Mouse (Mus musculus) liver, embryonic 14.5 days (tissue): ENCODE data around the gene Ccl24. TPM values are rescaled to one million over a fixed set of nuclear protein-coding genes. Genes with fewer than 3 reads are reported as not detected.
"Not testable (repeated sequence)": the region's sequence is repeated elsewhere in the genome, so short reads cannot be mapped to it uniquely, and the experiment has no call there.

ENCODE experiments used
- ATAC-seq: fragments of 200-750 bp; cut with Nextera tagmentation; 2 replicates; pipeline ENCODE4 v1.8.0; 2017; ENCODE audit warnings: moderate number of reproducible peaks, mild to moderate bottlenecking, moderate library complexity; ENCODE audit not compliant: insufficient read depth
- DNase-seq, 3 experiments: peaks; one replicate each; pipeline ENCODE4 v3.0.0-alpha.2; 2012 to 2013; ENCODE audit warnings: low read depth in 3 of 3, low spot score in 3 of 3
- H3K27ac ChIP-seq: fragments of 300-500 bp; sonication (generic); 2 replicates; pipeline ENCODE4 v1.5.1; 2014; ENCODE audit warnings: moderate library complexity, mild to moderate bottlenecking, control low read depth, inconsistent platforms
- H3K27me3 ChIP-seq: fragments of 300-500 bp; sonication (generic); 2 replicates; pipeline ENCODE4 v1.6.1; 2014; ENCODE audit warnings: mild to moderate bottlenecking, low read length, moderate library complexity; ENCODE audit not compliant: control insufficient read depth, insufficient read depth
- H3K36me3 ChIP-seq: fragments of 300-500 bp; sonication (generic); replicated peaks from 2 replicates; pipeline ENCODE4 v1.6.1; 2014; ENCODE audit warnings: low read depth; ENCODE audit not compliant: control insufficient read depth, insufficient read depth
- H3K4me1 ChIP-seq, 2 experiments: fragments of 200-500 bp in 1 of 2; fragments of 300-500 bp in 1 of 2; sonication (generic) in 1 of 2; replicated peaks; 2 replicates each; pipeline ENCODE4 v1.6.1; 2012 to 2014; ENCODE audit warnings: antibody characterized with exemption in 1 of 2, inconsistent platforms in 1 of 2, low read length in 1 of 2; ENCODE audit not compliant: control insufficient read depth in 2 of 2, insufficient read depth in 2 of 2
- H3K4me2 ChIP-seq: fragments of 300-500 bp; sonication (generic); 2 replicates; pipeline ENCODE4 v1.6.1; 2014; ENCODE audit warnings: low read depth, mild to moderate bottlenecking, control low read depth, moderate library complexity
- H3K4me3 ChIP-seq, 2 experiments: fragments of 200-500 bp in 1 of 2; fragments of 300-500 bp in 1 of 2; sonication (generic) in 1 of 2; 2 replicates each; pipeline ENCODE4 v1.5.1; 2012 to 2014; ENCODE audit warnings: low read depth in 2 of 2, low read length in 2 of 2, mild to moderate bottlenecking in 2 of 2, control low read depth in 1 of 2, inconsistent platforms in 1 of 2, moderate library complexity in 1 of 2; ENCODE audit not compliant: insufficient read depth in 1 of 2
- H3K9ac ChIP-seq: fragments of 300-500 bp; sonication (generic); replicated peaks from 2 replicates; pipeline ENCODE4 v1.6.1; 2014; ENCODE audit warnings: mild to moderate bottlenecking, control low read depth, moderate library complexity
- H3K9me3 ChIP-seq: fragments of 300-500 bp; sonication (generic); 2 replicates; pipeline ENCODE4 v1.6.1; 2016; ENCODE audit warnings: low read length, mixed read lengths; ENCODE audit not compliant: control insufficient read depth
- CTCF ChIP-seq: IDR thresholded peaks from 2 replicates; pipeline ENCODE4 v1.5.1; 2016; ENCODE audit warnings: antibody characterized with exemption, low read depth, control low read depth
- EP300 ChIP-seq: IDR thresholded peaks from 2 replicates; pipeline ENCODE4 v1.6.1; 2016; ENCODE audit warnings: antibody characterized with exemption, low read depth
- WGBS: fragments of 180-500 bp; shearing (Covaris S2); extraction: QIAGEN DNeasy Blood & Tissue Kit; methylation state at CpG from one replicate; pipeline ENCODE4 v1.1.7; 2014; ENCODE audit not compliant: insufficient replicate concordance; 5-methylcytosine and 5-hydroxymethylcytosine counted together
- polyA plus RNA-seq, 2 experiments: library from polyadenylated mRNA; depleted of rRNA in 1 of 2; stranded (reverse) in 1 of 2; unstranded in 1 of 2; fragments of >200 nt; fragmentation: Nextera tagmentation in 1 of 2; extraction: Ambion mirVana in 1 of 2; gene quantifications; 2 replicates each; pipeline versions ENCODE4 v1.2.1 to v1.2.3; 2012 to 2014

Gene Ccl24
- polyA plus RNA-seq (2012; rRNA removed) (11.8 and 12.1 TPM in 2 replicates), polyA plus RNA-seq (2014; fragmentation: Nextera tagmentation; extraction: Ambion mirVana) (14.4 and 17.8 TPM in 2 replicates)

GRCm38 (mm10) chr5:135573006-135573405 is at the start of gene Ccl24:
Gene Ccl24 (minus strand): TSS chr5:135573049.
- no peak within 1 kb of the TSS for H3K4me2 ChIP-seq
- WGBS, result 29% methylated on average over 6 of the region's 6 CpGs
- TF ChIP-seq EP300, result no peak
- TF ChIP-seq CTCF, result no peak
- H3K27ac ChIP-seq, result no peak within 1 kb of the TSS
- no peaks in the 10 kb centered on the region for H3K4me1 ChIP-seq
- no peaks in the 10 kb centered on the region for H3K9me3 ChIP-seq
- ATAC-seq, result no peak
- no peak within 1 kb of the TSS for H3K9ac ChIP-seq
- H3K36me3 ChIP-seq, result no peaks in the 10 kb centered on the region
- no peak for DNase-seq
- no peak within 1 kb of the TSS for H3K4me3 ChIP-seq
- H3K27me3 ChIP-seq, result no peaks in the 10 kb centered on the region

- no peaks in the 10 kb centered on the region for H3K4me1 ChIP-seq
- no peak for TF ChIP-seq EP300
- TF ChIP-seq CTCF, result no peak
- no peak overlapping the region for H3K4me2 ChIP-seq
- H3K9ac ChIP-seq, result no peak overlapping the region
- H3K27ac ChIP-seq, result no peak overlapping the region
- no peaks in the 10 kb centered on the region for H3K36me3 ChIP-seq
- H3K9me3 ChIP-seq, result no peaks in the 10 kb centered on the region
- DNase-seq (no peak), ATAC-seq (no peak)
- H3K27me3 ChIP-seq, result no peaks in the 10 kb centered on the region
- 58% methylated on average over 10 of the region's 10 CpGs for WGBS
- no peak overlapping the region for H3K4me3 ChIP-seq
Measured at GRCm38 (mm10) chr5:135621725-135622124, 48.9 kb upstream of the Ccl24 start.

GRCm38 (mm10) chr5:135620526-135620925 is 47.7 kb upstream of the Ccl24 start:
- no peaks in the 10 kb centered on the region for H3K36me3 ChIP-seq
- H3K27me3 ChIP-seq, result no peaks in the 10 kb centered on the region
- H3K27ac ChIP-seq, result no peak overlapping the region
- ATAC-seq, result no peak
- TF ChIP-seq EP300 (no peak), CTCF (no peak)
- H3K4me3 ChIP-seq, result no peak overlapping the region
- 81% methylated on average over 9 of the region's 9 CpGs for WGBS
- H3K4me2 ChIP-seq, result no peak overlapping the region
- no peak overlapping the region for H3K9ac ChIP-seq
- no peaks in the 10 kb centered on the region for H3K9me3 ChIP-seq
- DNase-seq, result no peak
- H3K4me1 ChIP-seq, result no peaks in the 10 kb centered on the region

GRCm38 (mm10) chr5:135619741-135620140 is 46.9 kb upstream of the Ccl24 start:
- not testable (repeated sequence) for DNase-seq, H3K9me3 ChIP-seq, H3K4me1 ChIP-seq, H3K27ac ChIP-seq, ATAC-seq, H3K27me3 ChIP-seq, H3K4me3 ChIP-seq, H3K9ac ChIP-seq, H3K36me3 ChIP-seq, H3K4me2 ChIP-seq
- WGBS, result 63% methylated on average over 10 of the region's 10 CpGs

GRCm38 (mm10) chr5:135609794-135610193 is 36.9 kb upstream of the Ccl24 start:
- Histone ChIP-seq H3K36me3 (no peaks in the 10 kb centered on the region), H3K4me3 (no peak overlapping the region), H3K9me3 (no peaks in the 10 kb centered on the region), H3K4me1 (peaks cover 0 to 3% of the 10 kb centered on the region in 2 experiments; a peak in 2 of 4 replicates), H3K27ac (no peak overlapping the region), H3K27me3 (no peaks in the 10 kb centered on the region), H3K4me2 (no peak overlapping the region), H3K9ac (no peak overlapping the region)
- DNase-seq (no peak), ATAC-seq (no peak)
- TF ChIP-seq CTCF (no peak), EP300 (no peak)
- 28% methylated on average over 4 of the region's 4 CpGs for WGBS
